Comparison of ENCODE assay signal across 8 mouse cellular contexts in the genomic region with DNA sequence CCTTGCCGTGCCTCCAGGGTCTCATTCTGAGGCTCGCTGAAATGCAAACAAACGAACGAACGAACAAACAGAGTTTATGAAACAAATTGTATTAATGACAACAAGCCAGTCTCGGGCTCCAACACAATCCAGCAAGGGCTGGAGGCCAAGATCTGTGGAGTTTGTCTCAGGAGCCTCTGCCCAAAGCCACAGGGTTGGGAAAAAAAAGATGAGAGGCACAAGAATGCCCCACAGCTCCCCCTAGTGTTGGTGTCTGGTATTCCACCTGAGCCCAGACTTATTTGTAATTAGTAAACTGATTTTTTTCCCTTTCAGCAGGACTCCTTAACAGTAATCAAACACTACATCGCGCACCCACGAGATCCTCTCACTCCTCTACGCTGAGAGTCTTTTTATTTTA. TPM values are rescaled to one million over a fixed set of nuclear protein-coding genes. Genes with fewer than 3 reads are reported as not detected.
DNase-seq lines count a peak whose midpoint lies in the region; ATAC-seq lines count a peak whose summit lies in the region.

No protein-coding gene starts in this region.

- H3K27me3 ChIP-seq in liver, embryonic 12.5 days (replicated peaks): no peaks in the 10 kb centered on the region
- H3K27me3 ChIP-seq in limb, embryonic 10.5 days (ENCODE audit: low read depth, poor library complexity, severe bottlenecking): peaks cover 4% of the 10 kb centered on the region; the same call in 1 of the 2 replicates

- H3K4me3 ChIP-seq in liver, embryonic 12.5 days: no peak overlapping the region
- no peak overlapping the region for H3K4me3 ChIP-seq in limb, embryonic 10.5 days

- no peaks in the 10 kb centered on the region for H3K36me3 ChIP-seq in liver, embryonic 12.5 days
- H3K36me3 ChIP-seq in limb, embryonic 10.5 days: no peaks in the 10 kb centered on the region

- 41% methylated on average over 10 of the region's 10 CpGs for WGBS in liver, embryonic 12.5 days (ENCODE audit: insufficient replicate concordance)
- 55% methylated on average over 10 of the region's 10 CpGs for WGBS in limb, embryonic 10.5 days

- H3K27ac ChIP-seq in liver, embryonic 12.5 days: no peak overlapping the region
- no peak overlapping the region for H3K27ac ChIP-seq in limb, embryonic 10.5 days

- no peak overlapping the region for H3K9ac ChIP-seq in liver, embryonic 12.5 days

- DNase-seq in liver: peak; percentile 59
- peak; percentile 27 for DNase-seq in T-cell, adult 2 months (ENCODE audit: low spot score)
- peak; percentile 70 for DNase-seq in embryo, embryonic 10 days (ENCODE audit: low spot score)
- DNase-seq in limb, embryonic 10.5 days (ENCODE audit: low spot score): peak; percentile 83
- DNase-seq in thymus, postnatal 36 days: peak; percentile 30 to 54

- no peak for ATAC-seq in liver, embryonic 12.5 days
- ATAC-seq in hematopoietic stem cell, adult 5-6 weeks (replicated peaks in 1 of 2; ENCODE audit: insufficient read depth in 1 of 2, low FRiP score in 2 of 2, low TSS enrichment in 1 of 2, low read depth in 1 of 2, poor library complexity in 2 of 2, severe bottlenecking in 2 of 2): peak; percentile 64 to 65; a peak in 2 of 4 replicates
- 0 out of 2 replicates have a peak, but pooled peaks have one; percentile 23 for ATAC-seq in neutrophil, adult 5-6 weeks (ENCODE audit: extremely low read depth, insufficient number of reproducible peaks, low FRiP score, poor library complexity, severe bottlenecking)

- no peaks in the 10 kb centered on the region for H3K4me1 ChIP-seq in liver, embryonic 12.5 days
- no peaks in the 10 kb centered on the region for H3K4me1 ChIP-seq in limb, embryonic 10.5 days

- H3K9me3 ChIP-seq in liver, embryonic 12.5 days (replicated peaks): no peaks in the 10 kb centered on the region
- no peaks in the 10 kb centered on the region for H3K9me3 ChIP-seq in limb, embryonic 10.5 days (replicated peaks)

- no peak overlapping the region for H3K4me2 ChIP-seq in liver, embryonic 12.5 days

RNA-seq across cellular contexts. Expression of a gene that starts 48.6 kb away (rescaled TPM):
- polyA plus RNA-seq in liver, embryonic 12.5 days (2016; fragmentation: Nextera tagmentation; extraction: Ambion mirVana): 0.29 and 0.30 TPM in 2 replicates
- 18.5 and 21.2 TPM in 2 replicates for total RNA-seq in hematopoietic stem cell, adult 5-6 weeks (2017)
- polyA plus RNA-seq in limb, embryonic 10.5 days (2016; fragmentation: Nextera tagmentation; extraction: Ambion mirVana): not detected in 2 replicates
- total RNA-seq in neutrophil, adult 5-6 weeks (2017): 2.1 and 2.8 TPM in 2 replicates

Comparison
In these comparisons a context has a peak if more than half of its experiments do, and no peak if none do; other contexts are left out.
1. DNase-seq: peak in every context shown above with its lines; median percentile 83 in limb, embryonic 10.5 days; 70 in embryo, embryonic 10 days; 59 in liver; 42 in thymus, postnatal 36 days; 27 in T-cell, adult 2 months.